Mouse (Mus musculus): ENCODE data around the gene Gtdc1. TPM values are rescaled to one million over a fixed set of nuclear protein-coding genes. Genes with fewer than 3 reads are reported as not detected.

The Gtdc1 gene
- polyA plus RNA-seq, 1 experiment from 2014 or later: 13.7 TPM

DNA sequence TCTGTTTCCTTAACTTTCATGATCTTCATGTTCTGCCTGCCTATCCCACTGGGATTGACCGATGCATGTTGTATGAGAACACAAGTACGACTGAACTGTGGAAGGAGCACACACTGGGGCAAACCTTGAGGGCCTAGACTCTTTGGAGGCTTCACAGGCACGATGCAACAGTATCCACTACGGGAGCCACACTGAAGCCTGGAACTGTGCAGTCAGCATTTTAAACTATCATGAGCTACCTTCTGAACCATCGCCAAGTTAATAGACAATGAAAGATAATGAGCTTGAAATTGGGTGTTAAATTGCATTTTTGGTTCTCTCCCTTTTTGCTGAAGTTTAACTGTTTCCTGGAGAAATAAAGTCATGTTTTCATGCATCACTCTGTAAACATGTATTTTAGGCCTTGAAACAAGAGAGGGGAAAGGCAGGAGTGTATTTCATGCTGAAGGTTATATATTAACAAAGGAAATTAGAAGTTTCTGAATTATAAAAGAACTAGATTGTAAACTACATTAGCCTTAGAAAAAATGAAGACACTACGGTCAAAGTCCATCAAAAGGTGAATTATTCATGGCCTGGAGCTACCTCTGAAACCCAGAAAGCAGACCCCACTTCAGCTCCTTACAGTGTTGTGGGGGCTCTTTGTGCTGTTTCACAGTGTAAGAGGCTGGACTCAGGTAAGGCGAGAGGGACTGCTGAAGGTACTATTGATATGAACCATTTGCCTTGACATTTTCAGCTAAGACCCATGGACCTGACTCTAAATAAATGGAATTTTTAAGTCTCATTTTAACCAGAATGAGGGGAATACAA is 358.1 kb downstream of the Gtdc1 start:
- no peak for ATAC-seq (ENCODE audit: low FRiP score, low read depth)
- WGBS: 83% methylated on average over 7 of the region's 7 CpGs

DNA sequence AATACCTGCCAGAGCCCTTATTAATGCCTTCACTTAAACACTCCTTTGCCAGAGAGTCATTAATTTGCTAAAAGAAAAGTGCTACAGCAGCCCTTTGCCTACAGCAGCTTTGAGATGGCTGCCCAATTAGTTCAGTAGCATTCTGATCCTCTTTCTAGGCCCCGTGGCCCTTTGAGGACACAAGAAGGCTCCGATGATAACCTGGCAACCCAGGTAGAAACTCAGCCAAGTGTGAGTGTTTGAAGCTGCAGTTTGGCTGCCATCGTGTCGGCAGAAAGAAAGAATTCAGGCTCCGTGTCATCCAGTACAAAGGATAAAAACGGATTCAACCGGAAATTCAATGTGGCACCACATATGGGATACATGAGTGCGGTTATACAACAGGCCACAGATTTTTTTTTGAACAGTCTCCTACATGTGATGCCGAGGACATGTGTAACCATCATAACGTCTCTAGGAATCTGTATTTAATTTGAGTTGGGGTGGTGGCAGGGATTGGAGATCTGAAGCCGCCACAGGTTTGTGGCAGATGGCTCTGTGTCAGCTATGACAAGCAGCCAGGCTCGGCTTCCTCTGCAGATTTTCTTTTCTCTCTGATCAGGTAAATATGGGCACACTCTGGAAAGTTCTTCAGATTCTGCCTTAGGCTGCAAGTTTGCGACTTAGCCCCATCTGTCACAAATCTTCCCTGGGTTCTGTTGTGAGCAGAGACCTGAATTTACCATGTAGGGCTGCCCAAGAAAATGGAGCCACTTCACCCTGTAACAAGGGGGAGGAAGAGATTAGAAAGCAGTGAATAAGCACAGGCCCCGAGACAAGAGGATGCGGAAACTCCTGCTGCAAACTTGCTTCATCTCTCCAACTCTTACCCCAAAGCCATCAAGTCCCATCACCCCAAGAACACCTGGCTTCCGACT is 362.4 kb downstream of the Gtdc1 start:
- peaks cover 3% of the 10 kb centered on the region; the same call in 1 of the 2 replicates for H3K27me3 ChIP-seq
- H3K9me3 ChIP-seq: no peaks in the 10 kb centered on the region
- H3K4me1 ChIP-seq: 0 out of 2 replicates have a peak, but pooled peaks cover 4% of the 10 kb centered on the region
- H3K4me2 ChIP-seq (replicated peaks): no peak overlapping the region
- no peak overlapping the region for H3K27ac ChIP-seq (replicated peaks)
- no peaks in the 10 kb centered on the region for H3K36me3 ChIP-seq
- 86% methylated on average over 16 of the region's 16 CpGs for WGBS
- H3K4me3 ChIP-seq: no peak overlapping the region
- no peak overlapping the region for H3K9ac ChIP-seq (replicated peaks)
- no peak for ATAC-seq (ENCODE audit: low FRiP score, low read depth)

More for the DNA sequence above, 358.1 kb downstream of the Gtdc1 start:
- no peak overlapping the region for H3K4me2 ChIP-seq (replicated peaks)
- H3K27ac ChIP-seq (replicated peaks): no peak overlapping the region
- H3K27me3 ChIP-seq: no peaks in the 10 kb centered on the region
- H3K9me3 ChIP-seq: no peaks in the 10 kb centered on the region
- peaks cover 4% of the 10 kb centered on the region; the same call in 1 of the 2 replicates for H3K4me1 ChIP-seq
- H3K4me3 ChIP-seq: no peak overlapping the region
- H3K9ac ChIP-seq (replicated peaks): no peak overlapping the region
- H3K36me3 ChIP-seq: no peaks in the 10 kb centered on the region

DNA sequence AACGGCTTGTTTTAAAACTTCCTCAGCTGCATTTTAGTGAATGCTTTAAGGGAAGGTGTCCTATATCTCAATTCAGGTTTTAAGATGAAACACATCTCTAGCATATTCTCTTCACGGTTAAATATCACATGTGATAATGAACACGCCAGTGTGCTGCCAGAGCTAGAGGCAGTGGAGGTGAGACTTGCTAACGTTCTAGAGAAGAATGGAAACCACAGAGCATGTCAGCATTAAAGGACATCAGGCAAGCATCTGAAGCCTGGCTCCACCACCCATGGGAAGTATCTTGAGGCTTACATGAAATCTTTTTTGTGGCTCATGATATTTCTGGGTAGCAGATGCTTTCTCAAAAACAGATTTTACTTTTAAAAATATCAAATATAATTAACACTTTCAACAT is 365.7 kb downstream of the Gtdc1 start:
- no peaks in the 10 kb centered on the region for H3K36me3 ChIP-seq
- H3K4me1 ChIP-seq: peaks cover 16% of the 10 kb centered on the region
- H3K4me3 ChIP-seq: no peak overlapping the region
- no peak overlapping the region for H3K4me2 ChIP-seq (replicated peaks)
- 77% methylated on average over 4 of the region's 4 CpGs for WGBS
- ATAC-seq (ENCODE audit: low FRiP score, low read depth): no peak
- no peak overlapping the region for H3K9ac ChIP-seq (replicated peaks)
- H3K27me3 ChIP-seq: peaks cover 9% of the 10 kb centered on the region; the same call in 1 of the 2 replicates
- H3K27ac ChIP-seq (replicated peaks): no peak overlapping the region
- H3K9me3 ChIP-seq: no peaks in the 10 kb centered on the region

DNA sequence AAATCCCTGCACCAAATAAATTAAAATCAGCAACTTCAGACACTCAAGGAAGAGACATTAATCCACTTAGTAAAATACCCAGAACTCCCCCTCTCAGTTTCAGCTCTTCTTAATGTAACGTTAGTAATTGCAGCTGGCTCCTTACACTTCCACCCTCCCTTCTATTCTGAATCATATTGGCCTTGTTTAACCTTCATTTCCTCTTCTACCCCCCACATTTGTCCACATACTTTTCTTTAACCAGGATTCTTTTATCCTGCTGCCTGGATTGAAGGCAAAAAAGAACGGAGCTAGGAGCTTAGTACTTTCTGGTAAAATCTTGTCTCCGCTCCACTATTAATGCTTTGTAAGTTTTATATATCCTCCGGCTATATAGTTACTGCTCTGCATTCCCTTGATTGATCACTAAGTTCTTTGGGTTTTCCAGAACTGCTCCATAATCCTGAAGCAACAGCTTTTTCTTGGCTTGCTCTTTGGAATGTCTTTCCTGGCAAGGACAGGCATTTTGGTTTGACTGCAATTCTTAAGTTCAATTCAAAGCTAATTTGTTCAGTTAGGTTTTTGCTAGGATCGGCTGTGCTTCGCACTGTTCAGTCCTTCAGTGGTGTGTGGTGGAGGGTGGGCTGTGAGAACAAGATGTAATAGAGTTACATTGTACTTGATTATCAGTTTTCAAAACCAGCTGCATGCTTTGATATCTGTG is 368.1 kb downstream of the Gtdc1 start:
- no peaks in the 10 kb centered on the region for H3K9me3 ChIP-seq
- ATAC-seq (ENCODE audit: low FRiP score, low read depth): no peak
- H3K4me1 ChIP-seq: peaks cover 20% of the 10 kb centered on the region
- H3K4me3 ChIP-seq: no peak overlapping the region
- WGBS: 52% methylated on average over 6 of the region's 6 CpGs
- no peaks in the 10 kb centered on the region for H3K36me3 ChIP-seq
- no peak overlapping the region for H3K4me2 ChIP-seq (replicated peaks)
- peaks cover 12% of the 10 kb centered on the region; the same call in 1 of the 2 replicates for H3K27me3 ChIP-seq
- H3K9ac ChIP-seq (replicated peaks): no peak overlapping the region
- H3K27ac ChIP-seq (replicated peaks): no peak overlapping the region

DNA sequence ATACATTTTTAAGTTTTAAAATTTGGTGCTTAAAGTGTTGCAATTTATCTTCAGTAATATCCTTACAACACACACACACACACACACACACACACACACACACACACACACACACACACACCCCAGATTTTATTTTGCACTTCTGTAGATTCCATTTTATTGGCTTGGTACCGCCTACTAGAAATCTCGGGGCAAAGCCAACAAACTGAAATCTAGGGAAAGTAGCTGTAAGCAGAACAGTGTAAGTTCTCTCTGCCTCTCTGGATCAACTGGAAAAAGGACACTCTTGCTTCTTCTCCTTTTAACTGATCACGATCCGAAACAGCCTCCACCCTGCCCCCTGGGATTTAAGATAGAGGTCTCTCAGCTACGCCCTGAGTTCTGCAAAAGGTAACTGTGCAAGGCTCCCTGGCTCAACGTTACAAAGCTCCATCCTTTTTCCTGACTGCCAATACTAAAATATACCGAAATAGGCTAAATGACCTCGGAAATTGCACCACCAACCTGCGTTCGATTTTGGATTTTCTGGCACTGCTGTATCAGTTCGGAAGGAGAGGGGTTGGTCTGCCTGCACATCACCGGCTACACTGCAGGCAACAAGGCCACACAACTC is 369.7 kb downstream of the Gtdc1 start:
- Histone ChIP-seq H3K4me3 (peak overlapping the region; percentile 50; the same call in 1 of the 2 replicates), H3K4me1 (peaks cover 20% of the 10 kb centered on the region), H3K4me2 (replicated peaks) (peak overlapping the region; percentile 80), H3K9ac (replicated peaks) (no peak overlapping the region), H3K27ac (replicated peaks) (no peak overlapping the region), H3K9me3 (no peaks in the 10 kb centered on the region), H3K27me3 (peaks cover 12% of the 10 kb centered on the region; the same call in 1 of the 2 replicates), H3K36me3 (no peaks in the 10 kb centered on the region)
- WGBS: 39% methylated on average over 12 of the region's 12 CpGs
- no peak for ATAC-seq (ENCODE audit: low FRiP score, low read depth)

DNA sequence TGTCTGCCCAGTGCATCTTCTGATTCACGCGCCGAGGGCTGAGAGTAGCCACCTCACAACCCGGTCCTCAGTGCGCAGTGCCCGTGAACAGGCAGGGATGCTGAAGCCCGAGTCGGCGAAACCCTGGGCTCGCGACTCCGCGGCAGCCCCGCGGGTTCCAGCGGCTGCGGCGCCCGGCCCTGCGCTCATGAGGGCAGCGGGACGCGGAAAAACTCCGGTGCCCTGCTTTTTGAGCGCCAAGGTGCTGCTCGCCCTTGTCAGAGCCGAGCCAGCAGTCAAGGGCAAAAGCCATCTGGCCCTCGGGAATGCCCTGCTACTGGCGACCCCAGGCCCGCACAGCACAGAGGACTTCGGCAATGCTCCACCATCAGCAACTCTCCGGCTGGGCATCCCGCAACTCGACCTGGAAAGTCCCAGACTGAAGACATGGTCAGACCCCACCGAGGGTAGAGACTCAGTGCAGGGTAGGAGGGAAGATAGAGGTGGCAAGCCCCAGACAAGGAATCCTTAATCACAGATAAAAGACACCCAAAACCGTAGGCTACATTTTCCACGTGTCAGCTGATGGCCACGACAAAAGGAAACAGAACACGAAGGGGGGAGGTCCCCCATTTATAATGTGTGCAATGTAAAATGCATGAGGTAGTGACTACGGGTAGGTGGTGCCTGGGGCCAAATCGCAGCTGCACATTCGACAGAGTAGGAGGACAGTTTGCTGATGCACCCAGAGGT is 370.4 kb downstream of the Gtdc1 start:
- ATAC-seq (ENCODE audit: low FRiP score, low read depth): peak; percentile 90
- peak overlapping the region; percentile 80 for H3K4me2 ChIP-seq (replicated peaks)
- H3K27ac ChIP-seq (replicated peaks): no peak overlapping the region
- peaks cover 12% of the 10 kb centered on the region; the same call in 1 of the 2 replicates for H3K27me3 ChIP-seq
- H3K9ac ChIP-seq (replicated peaks): peak overlapping the region; percentile 62
- peaks cover 20% of the 10 kb centered on the region for H3K4me1 ChIP-seq
- no peaks in the 10 kb centered on the region for H3K9me3 ChIP-seq
- under 1% methylated on average over 42 of the region's 42 CpGs for WGBS
- no peaks in the 10 kb centered on the region for H3K36me3 ChIP-seq
- peak overlapping the region; percentile 50 for H3K4me3 ChIP-seq

DNA sequence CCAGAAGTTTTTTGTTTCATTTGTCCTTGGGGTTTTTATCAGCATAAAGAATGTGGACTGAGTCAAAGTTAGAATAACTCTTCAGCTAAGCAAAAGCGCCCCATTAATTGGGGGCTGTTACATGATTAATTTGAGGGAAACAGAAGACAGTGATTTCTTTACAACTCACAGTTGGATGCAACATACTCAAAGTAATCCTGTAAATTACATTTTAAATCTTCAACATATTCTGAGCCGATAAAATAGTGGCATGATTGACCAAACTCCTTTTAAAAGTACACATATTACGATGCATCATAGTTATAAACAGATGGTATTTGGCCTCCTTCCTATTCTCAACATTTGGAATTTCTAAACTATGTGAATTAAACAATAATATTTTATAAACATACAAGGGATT is 372.7 kb downstream of the Gtdc1 start:
- Histone ChIP-seq H3K27me3 (0 out of 2 replicates have a peak, but pooled peaks cover 8% of the 10 kb centered on the region), H3K9ac (replicated peaks) (no peak overlapping the region), H3K36me3 (no peaks in the 10 kb centered on the region), H3K27ac (replicated peaks) (no peak overlapping the region), H3K4me3 (no peak overlapping the region), H3K4me1 (peaks cover 20% of the 10 kb centered on the region), H3K9me3 (no peaks in the 10 kb centered on the region), H3K4me2 (replicated peaks) (no peak overlapping the region)
- ATAC-seq (ENCODE audit: low FRiP score, low read depth): no peak
- WGBS: 89% methylated on average over 3 of the region's 3 CpGs

DNA sequence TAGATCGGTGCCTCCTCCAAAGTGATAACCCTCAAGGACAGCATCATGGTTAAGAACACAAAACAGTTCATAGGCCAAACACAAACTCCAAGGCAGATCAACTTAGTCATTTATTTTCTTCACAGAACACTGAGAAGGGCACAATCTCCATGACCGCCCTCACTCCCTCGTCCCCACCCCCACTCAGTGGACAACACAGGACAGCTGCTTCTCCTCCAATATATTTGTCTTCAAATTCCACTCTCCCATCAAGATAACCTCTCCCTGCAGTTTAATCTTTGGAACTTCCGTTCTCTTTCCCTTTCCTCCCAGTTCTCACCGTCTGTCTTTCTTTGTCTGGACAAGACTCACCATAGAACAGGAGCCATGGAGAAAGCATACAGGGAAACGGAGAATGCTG is 378.1 kb downstream of the Gtdc1 start:
- no peak overlapping the region for H3K4me3 ChIP-seq
- WGBS: 91% methylated on average over 6 of the region's 6 CpGs
- H3K4me1 ChIP-seq: no peaks in the 10 kb centered on the region
- no peak for ATAC-seq (ENCODE audit: low FRiP score, low read depth)
- no peaks in the 10 kb centered on the region for H3K27me3 ChIP-seq
- H3K36me3 ChIP-seq: no peaks in the 10 kb centered on the region
- H3K9me3 ChIP-seq: no peaks in the 10 kb centered on the region
- H3K9ac ChIP-seq (replicated peaks): no peak overlapping the region
- no peak overlapping the region for H3K27ac ChIP-seq (replicated peaks)
- no peak overlapping the region for H3K4me2 ChIP-seq (replicated peaks)

DNA sequence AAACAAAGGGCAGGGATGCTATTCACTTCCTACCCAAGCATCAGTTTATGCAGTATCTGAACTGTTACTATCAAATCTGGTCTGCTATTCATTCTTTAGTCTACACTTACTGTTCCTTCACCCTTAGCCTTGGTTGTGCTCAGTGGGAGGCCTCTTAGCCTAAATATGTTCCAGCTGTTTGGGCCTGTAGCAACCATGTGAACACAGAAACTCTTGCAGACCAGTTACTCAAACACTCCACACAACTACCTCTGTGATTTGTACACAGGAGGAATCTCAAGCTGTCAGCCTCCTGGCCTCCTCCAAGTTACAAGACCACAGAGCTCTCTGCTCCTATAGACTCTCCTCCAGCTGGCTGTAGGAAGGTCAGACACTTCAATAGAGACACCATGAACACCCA is 384.7 kb downstream of the Gtdc1 start:
- H3K27ac ChIP-seq (replicated peaks): no peak overlapping the region
- H3K9me3 ChIP-seq: no peaks in the 10 kb centered on the region
- no peak overlapping the region for H3K9ac ChIP-seq (replicated peaks)
- no peaks in the 10 kb centered on the region for H3K27me3 ChIP-seq
- ATAC-seq (ENCODE audit: low FRiP score, low read depth): no peak
- H3K4me2 ChIP-seq (replicated peaks): no peak overlapping the region
- H3K36me3 ChIP-seq: no peaks in the 10 kb centered on the region
- no peak overlapping the region for H3K4me3 ChIP-seq
- no peaks in the 10 kb centered on the region for H3K4me1 ChIP-seq

DNA sequence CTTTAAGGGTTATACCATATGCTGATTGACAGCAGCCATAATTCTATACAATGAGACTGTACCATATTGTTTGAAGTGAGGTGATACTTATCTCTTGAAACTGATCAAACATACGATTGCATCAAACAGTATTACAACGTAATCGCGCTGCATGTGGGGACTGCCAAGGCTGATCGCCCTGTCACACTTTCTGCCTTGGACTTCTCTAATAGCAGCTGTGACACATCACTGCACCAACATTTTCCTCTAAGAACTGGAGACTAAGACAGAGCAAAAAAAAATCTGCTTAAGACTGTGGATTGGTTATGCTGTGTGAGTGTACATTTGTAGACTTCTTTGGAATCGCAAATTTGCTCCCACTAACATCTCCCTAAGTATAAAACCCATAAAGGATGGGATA is 385.7 kb downstream of the Gtdc1 start:
- no peaks in the 10 kb centered on the region for H3K36me3 ChIP-seq
- no peak for ATAC-seq (ENCODE audit: low FRiP score, low read depth)
- H3K27ac ChIP-seq (replicated peaks): no peak overlapping the region
- no peaks in the 10 kb centered on the region for H3K4me1 ChIP-seq
- no peaks in the 10 kb centered on the region for H3K27me3 ChIP-seq
- no peak overlapping the region for H3K9ac ChIP-seq (replicated peaks)
- no peak overlapping the region for H3K4me2 ChIP-seq (replicated peaks)
- no peak overlapping the region for H3K4me3 ChIP-seq
- no peaks in the 10 kb centered on the region for H3K9me3 ChIP-seq
- 95% methylated on average over 6 of the region's 6 CpGs for WGBS

DNA sequence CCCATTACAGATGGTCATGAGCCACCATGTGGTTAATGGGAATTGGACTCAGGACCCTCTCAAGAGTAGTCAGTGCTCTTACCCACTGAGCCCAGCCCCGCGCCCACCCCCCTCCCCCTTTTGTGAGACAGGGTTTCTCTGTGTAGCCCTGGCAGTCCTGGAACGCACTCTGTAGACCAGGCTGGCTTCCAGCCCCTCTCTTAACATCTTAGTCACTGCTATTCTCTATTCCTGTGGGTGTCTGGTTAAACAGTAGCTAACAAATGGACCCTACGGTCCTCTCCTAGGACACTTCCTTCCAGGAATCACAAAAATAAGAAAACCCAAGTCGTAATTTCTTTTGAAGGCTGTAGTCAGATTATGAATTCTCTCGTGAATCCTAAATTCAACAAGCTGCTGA is 386.6 kb downstream of the Gtdc1 start:
- no peak overlapping the region for H3K27ac ChIP-seq (replicated peaks)
- H3K4me1 ChIP-seq: no peaks in the 10 kb centered on the region
- H3K27me3 ChIP-seq: no peaks in the 10 kb centered on the region
- 92% methylated on average over 6 of the region's 6 CpGs for WGBS
- ATAC-seq (ENCODE audit: low FRiP score, low read depth): no peak
- no peak overlapping the region for H3K4me2 ChIP-seq (replicated peaks)
- H3K36me3 ChIP-seq: no peaks in the 10 kb centered on the region
- H3K9me3 ChIP-seq: no peaks in the 10 kb centered on the region
- H3K4me3 ChIP-seq: no peak overlapping the region
- no peak overlapping the region for H3K9ac ChIP-seq (replicated peaks)
